Mouse (Mus musculus) thymus, adult 2 months (tissue): ENCODE data around the gene Rasgrp1.
A peak's percentile ranks its signal among the peaks of the same experiment; 100 is the strongest.

ENCODE experiments used
- CTCF ChIP-seq: fragments of 200-500 bp; IDR thresholded peaks from 2 replicates; pipeline ENCODE4 v1.5.1; 2012; ENCODE audit warnings: mild to moderate bottlenecking, control low read depth, low read length, moderate library complexity, borderline replicate concordance; ENCODE audit not compliant: control insufficient read depth, poor library complexity, insufficient read depth; ENCODE audit errors: extremely low read depth
- POLR2A ChIP-seq: fragments of 200-500 bp; IDR thresholded peaks from 2 replicates; pipeline ENCODE4 v1.6.1; 2012; ENCODE audit warnings: mild to moderate bottlenecking, low read length, control low read depth, moderate library complexity; ENCODE audit not compliant: control insufficient read depth, poor library complexity, insufficient read depth; ENCODE audit errors: extremely low read depth

DNA sequence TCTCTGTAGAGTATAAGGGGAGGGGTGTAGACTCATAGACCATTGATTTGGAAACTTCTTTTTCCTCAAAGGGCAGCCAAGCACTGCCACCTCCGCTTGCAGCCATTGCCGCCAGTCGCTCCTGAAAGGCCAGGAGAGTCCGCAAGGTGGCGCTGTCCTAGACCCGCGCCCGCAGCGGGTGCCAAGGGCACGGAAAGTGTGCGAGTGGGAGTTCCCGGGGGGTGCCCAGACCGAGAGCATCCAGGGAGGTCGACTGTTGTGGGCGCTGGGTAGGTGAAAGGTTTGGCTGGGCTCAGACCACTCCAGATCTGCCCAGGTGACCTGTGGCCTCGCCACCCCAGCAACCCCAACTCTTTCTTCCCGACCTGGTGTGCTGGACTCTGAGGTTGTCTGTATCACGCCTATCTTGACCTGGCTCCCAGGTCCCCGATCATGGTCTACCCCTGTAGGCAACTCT, 683 bp downstream of the Rasgrp1 start:
- TF ChIP-seq CTCF = peak; percentile 98
- TF ChIP-seq POLR2A = no peak
